26 mouse cellular contexts compared by ENCODE assay signal in genomic region chr1:98977686-98978085, GRCm38 (mm10).
"Had no signal": no experiment of that assay in that cellular context is flagged by ENCODE, and none has a peak within 500 bp of the region (broad histone marks: within the 10 kb centered on the region; RNA-seq: fewer than 3 reads in every experiment).

No protein-coding gene starts in this region.

- H3K9me3 ChIP-seq: heart, embryonic 10.5 days; heart, embryonic 12.5 days; hindbrain, embryonic 10.5 days; hindbrain, embryonic 12.5 days; intestine, embryonic 15.5 days; limb, embryonic 10.5 days; limb, embryonic 12.5 days; liver, embryonic 13.5 days; liver, embryonic 15.5 days had no signal

- H3K4me3 ChIP-seq: gastrocnemius, adult 2 months; heart, embryonic 10.5 days; heart, embryonic 12.5 days; hindbrain, embryonic 10.5 days; hindbrain, embryonic 12.5 days; intestine, embryonic 15.5 days; layer of hippocampus, adult 2 months; left cerebral cortex, adult 2 months; limb, embryonic 10.5 days; limb, embryonic 12.5 days; liver, embryonic 13.5 days; liver, embryonic 15.5 days had no signal

- H3K27ac ChIP-seq: gastrocnemius, adult 2 months; heart, embryonic 10.5 days; hindbrain, embryonic 10.5 days; hindbrain, embryonic 12.5 days; hindbrain, embryonic 14.5 days; intestine, embryonic 15.5 days; kidney, postnatal 0 days; layer of hippocampus, adult 2 months; left cerebral cortex, adult 2 months; limb, embryonic 10.5 days; limb, embryonic 12.5 days; liver, embryonic 13.5 days; liver, embryonic 15.5 days had no signal

- DNase-seq: gastrocnemius, adult 2 months; gastrocnemius, postnatal 10 days; gastrocnemius, postnatal 25 days; heart, adult 18-20 months; heart, postnatal 10 days; heart, postnatal 4 days; liver; liver, embryonic 13.5 days; liver, postnatal 0 days had no signal

- H3K9ac ChIP-seq: heart, embryonic 12.5 days; hindbrain, embryonic 12.5 days; hindbrain, embryonic 14.5 days; intestine, embryonic 15.5 days; limb, embryonic 12.5 days; liver, embryonic 13.5 days; liver, embryonic 15.5 days; liver, postnatal 0 days had no signal

- H3K4me2 ChIP-seq: heart, embryonic 12.5 days; hindbrain, embryonic 12.5 days; hindbrain, embryonic 14.5 days; intestine, embryonic 15.5 days; limb, embryonic 12.5 days; liver, embryonic 11.5 days; liver, embryonic 13.5 days; liver, embryonic 15.5 days had no signal

- ATAC-seq: forebrain, embryonic 16.5 days; hindbrain, embryonic 16.5 days; inflammation-experienced regulatory T-cells, adult 6 months; intestine, embryonic 15.5 days; intestine, postnatal 0 days; liver, postnatal 0 days had no signal

- H3K36me3 ChIP-seq: heart, embryonic 10.5 days; heart, embryonic 12.5 days; hindbrain, embryonic 10.5 days; hindbrain, embryonic 12.5 days; intestine, embryonic 15.5 days; limb, embryonic 10.5 days; limb, embryonic 12.5 days; liver, embryonic 13.5 days; liver, embryonic 15.5 days had no signal

- H3K4me1 ChIP-seq: heart, embryonic 10.5 days; heart, embryonic 12.5 days; hindbrain, embryonic 10.5 days; hindbrain, embryonic 12.5 days; intestine, embryonic 15.5 days; limb, embryonic 10.5 days; limb, embryonic 12.5 days; liver, embryonic 13.5 days; liver, embryonic 15.5 days had no signal

- H3K27me3 ChIP-seq: heart, embryonic 12.5 days; hindbrain, embryonic 12.5 days; intestine, embryonic 15.5 days; limb, embryonic 12.5 days; liver, embryonic 13.5 days; liver, embryonic 15.5 days had no signal
